Mouse (Mus musculus) stomach, embryonic 16.5 days (tissue): Measurements from ENCODE around the gene Mark4. TPM values are rescaled to one million over a fixed set of nuclear protein-coding genes. Genes with fewer than 3 reads are reported as not detected.

Experiments
- ATAC-seq: fragments of 200-750 bp; cut with Nextera tagmentation; 2 replicates; pipeline ENCODE4 v1.8.0; 2017; ENCODE audit warnings: moderate number of reproducible peaks, moderate TSS enrichment; ENCODE audit not compliant: insufficient read depth, low FRiP score
- H3K27ac ChIP-seq: fragments of 300-500 bp; sonication (generic); 2 replicates; pipeline ENCODE4 v1.5.1; 2014; ENCODE audit warnings: low read length
- H3K27me3 ChIP-seq: fragments of 300-500 bp; sonication (generic); 2 replicates; pipeline ENCODE4 v1.6.1; 2014; ENCODE audit warnings: low read length, control low read depth, mixed read lengths; ENCODE audit not compliant: control insufficient read depth, insufficient read depth
- H3K36me3 ChIP-seq: fragments of 300-500 bp; sonication (generic); 2 replicates; pipeline ENCODE4 v1.6.1; 2014; ENCODE audit warnings: low read length; ENCODE audit not compliant: control insufficient read depth, insufficient read depth
- H3K4me1 ChIP-seq: fragments of 300-500 bp; sonication (generic); 2 replicates; pipeline ENCODE4 v1.6.1; 2014; ENCODE audit warnings: low read length, control low read depth, mixed read lengths; ENCODE audit not compliant: control insufficient read depth, insufficient read depth
- H3K4me2 ChIP-seq: fragments of 300-500 bp; sonication (generic); 2 replicates; pipeline ENCODE4 v1.6.1; 2014; ENCODE audit warnings: low read depth, low read length, mixed read lengths
- H3K4me3 ChIP-seq: fragments of 300-500 bp; sonication (generic); replicated peaks from 2 replicates; pipeline ENCODE4 v1.5.1; 2014; ENCODE audit warnings: mild to moderate bottlenecking, low read length
- H3K9ac ChIP-seq: fragments of 300-500 bp; sonication (generic); 2 replicates; pipeline ENCODE4 v1.6.1; 2014; ENCODE audit warnings: low read length
- H3K9me3 ChIP-seq: fragments of 300-500 bp; sonication (generic); replicated peaks from 2 replicates; pipeline ENCODE4 v1.6.1; 2016; ENCODE audit warnings: low read length, control low read depth; ENCODE audit not compliant: control insufficient read depth
- WGBS: fragments of 180-500 bp; shearing (Covaris S2); extraction: QIAGEN DNeasy Blood & Tissue Kit; methylation state at CpG from one replicate; pipeline ENCODE4 v1.1.7; 2014; 5-methylcytosine and 5-hydroxymethylcytosine counted together
- polyA plus RNA-seq: library from polyadenylated mRNA; unstranded; fragments of >200 nt; fragmentation: Nextera tagmentation; extraction: Ambion mirVana; gene quantifications from 2 replicates; pipeline ENCODE4 v1.2.1, GENCODE M21; 2015

Gene Mark4
- polyA plus RNA-seq, 1 experiment from 2014 or later, result 5.9 TPM

- WGBS, result 89% methylated on average over 2 of the region's 2 CpGs
- Histone ChIP-seq H3K27me3 (no peaks in the 10 kb centered on the region), H3K36me3 (peaks cover 55% of the 10 kb centered on the region), H3K4me2 (no peak overlapping the region), H3K4me1 (no peaks in the 10 kb centered on the region), H3K9me3 (no peaks in the 10 kb centered on the region), H3K27ac (no peak overlapping the region), H3K9ac (no peak overlapping the region), H3K4me3 (no peak overlapping the region)
- no peak for ATAC-seq
These were observed 22.3 kb downstream of the Mark4 start for GRCm38 (mm10) chr7:19436276-19436675.

DNA sequence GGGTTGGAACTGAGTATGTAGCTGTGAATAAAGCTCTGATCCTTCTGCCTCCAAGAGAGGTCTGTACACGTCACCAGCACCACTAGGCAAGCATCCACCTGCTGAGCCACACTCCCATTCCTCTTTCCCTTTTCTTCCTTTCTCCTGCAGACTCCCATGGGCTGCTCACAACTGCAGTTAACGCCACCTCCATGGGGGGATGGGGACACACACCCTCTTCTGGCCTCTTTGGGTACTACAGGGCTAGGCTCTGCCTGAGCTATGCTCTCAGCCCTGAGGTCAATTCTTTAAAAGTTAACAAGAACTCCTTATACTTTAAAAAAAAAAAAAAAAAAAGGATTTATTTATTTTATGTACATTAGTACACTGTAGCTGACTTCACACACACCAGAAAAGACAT is 26.1 kb downstream of the Mark4 start:
- H3K4me1 ChIP-seq, result no peaks in the 10 kb centered on the region
- H3K9ac ChIP-seq, result no peak overlapping the region
- no peaks in the 10 kb centered on the region for H3K9me3 ChIP-seq
- WGBS, result 100% methylated on average over 2 of the region's 2 CpGs
- no peak overlapping the region for H3K27ac ChIP-seq
- peaks cover 65% of the 10 kb centered on the region for H3K36me3 ChIP-seq
- no peak overlapping the region for H3K4me3 ChIP-seq
- H3K27me3 ChIP-seq, result no peaks in the 10 kb centered on the region
- H3K4me2 ChIP-seq, result no peak overlapping the region
- no peak for ATAC-seq

GRCm38 (mm10) chr7:19430402-19430801 is 28.2 kb downstream of the Mark4 start:
- no peak for ATAC-seq
- WGBS, result 77% methylated on average over 6 of the region's 6 CpGs
- no peaks in the 10 kb centered on the region for H3K4me1 ChIP-seq

GRCm38 (mm10) chr7:19429726-19430125 is 28.9 kb downstream of the Mark4 start:
- ATAC-seq, result no peak
- H3K4me3 ChIP-seq, result no peak overlapping the region
- no peak overlapping the region for H3K4me2 ChIP-seq
- no peaks in the 10 kb centered on the region for H3K9me3 ChIP-seq
- H3K4me1 ChIP-seq, result no peaks in the 10 kb centered on the region
- no peak overlapping the region for H3K27ac ChIP-seq
- no peaks in the 10 kb centered on the region for H3K27me3 ChIP-seq
- WGBS, result 76% methylated on average over 8 of the region's 8 CpGs
- H3K36me3 ChIP-seq, result peaks cover 45% of the 10 kb centered on the region
- H3K9ac ChIP-seq, result no peak overlapping the region

More at GRCm38 (mm10) chr7:19430402-19430801, 28.2 kb downstream of the Mark4 start:
- H3K27me3 ChIP-seq, result no peaks in the 10 kb centered on the region
- no peak overlapping the region for H3K4me2 ChIP-seq
- H3K9me3 ChIP-seq, result no peaks in the 10 kb centered on the region
- H3K4me3 ChIP-seq, result no peak overlapping the region
- H3K27ac ChIP-seq, result no peak overlapping the region
- H3K9ac ChIP-seq, result no peak overlapping the region
- H3K36me3 ChIP-seq, result peaks cover 48% of the 10 kb centered on the region

- no peak overlapping the region for H3K9ac ChIP-seq
- no peak for ATAC-seq
- no peaks in the 10 kb centered on the region for H3K4me1 ChIP-seq
- no peak overlapping the region for H3K27ac ChIP-seq
- 78% methylated on average over 15 of the region's 15 CpGs for WGBS
- H3K36me3 ChIP-seq, result peaks cover 36% of the 10 kb centered on the region
- no peaks in the 10 kb centered on the region for H3K9me3 ChIP-seq
- H3K4me2 ChIP-seq, result no peak overlapping the region
- H3K4me3 ChIP-seq, result no peak overlapping the region
- no peaks in the 10 kb centered on the region for H3K27me3 ChIP-seq
These were observed 30.5 kb downstream of the Mark4 start for GRCm38 (mm10) chr7:19427999-19428650.

DNA sequence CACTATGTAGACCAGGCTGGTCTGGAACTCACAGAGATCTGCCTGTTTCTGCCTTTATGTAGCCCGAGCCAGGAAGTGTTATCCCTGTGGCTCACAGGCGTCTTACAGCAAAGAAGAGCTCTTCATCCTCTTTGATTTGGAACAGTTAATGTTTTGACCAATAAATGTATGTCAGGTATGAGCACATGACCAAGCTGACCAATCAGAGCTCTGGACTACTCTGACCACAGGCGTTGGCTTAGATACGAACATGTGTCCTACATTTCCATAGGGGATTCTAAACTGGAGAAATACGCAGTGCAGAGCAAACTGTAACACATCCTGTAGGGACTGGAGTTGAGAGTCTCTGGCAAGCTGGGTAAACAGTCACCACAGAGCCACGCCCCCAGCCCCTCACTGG is 31.7 kb downstream of the Mark4 start:
- Histone ChIP-seq H3K27ac (no peak overlapping the region), H3K4me1 (no peaks in the 10 kb centered on the region), H3K4me3 (no peak overlapping the region), H3K27me3 (no peaks in the 10 kb centered on the region), H3K9me3 (no peaks in the 10 kb centered on the region), H3K36me3 (peaks cover 24% of the 10 kb centered on the region; the same call in 1 of the 2 replicates), H3K4me2 (no peak overlapping the region), H3K9ac (no peak overlapping the region)
- ATAC-seq, result no peak
- 86% methylated on average over 6 of the region's 6 CpGs for WGBS

DNA sequence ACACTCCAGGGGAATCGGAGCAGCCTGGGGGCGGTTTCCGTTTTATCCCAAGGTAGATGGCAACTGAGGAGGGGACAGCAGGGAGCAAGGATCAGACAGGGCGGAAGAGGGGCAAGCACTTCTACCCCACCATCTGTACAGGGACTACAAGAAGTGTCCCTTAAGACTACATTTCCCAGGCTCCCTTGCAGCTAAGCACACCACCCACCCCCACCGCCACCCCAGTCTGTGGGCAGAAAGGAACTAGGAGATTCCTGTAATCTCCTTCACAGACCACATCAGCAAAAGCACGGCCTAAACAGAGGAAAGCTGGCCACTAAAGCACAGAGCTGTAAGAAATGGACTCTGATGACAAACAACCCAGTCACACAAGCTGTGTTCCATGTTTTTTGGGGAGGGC is 32.3 kb downstream of the Mark4 start:
- H3K27me3 ChIP-seq, result 0 out of 2 replicates have a peak, but pooled peaks cover 3% of the 10 kb centered on the region
- H3K27ac ChIP-seq, result no peak overlapping the region
- H3K9ac ChIP-seq, result no peak overlapping the region
- H3K4me2 ChIP-seq, result no peak overlapping the region
- no peak for ATAC-seq
- peaks cover 19% of the 10 kb centered on the region; the same call in 1 of the 2 replicates for H3K36me3 ChIP-seq
- no peaks in the 10 kb centered on the region for H3K9me3 ChIP-seq
- no peaks in the 10 kb centered on the region for H3K4me1 ChIP-seq
- 77% methylated on average over 6 of the region's 6 CpGs for WGBS
- no peak overlapping the region for H3K4me3 ChIP-seq

DNA sequence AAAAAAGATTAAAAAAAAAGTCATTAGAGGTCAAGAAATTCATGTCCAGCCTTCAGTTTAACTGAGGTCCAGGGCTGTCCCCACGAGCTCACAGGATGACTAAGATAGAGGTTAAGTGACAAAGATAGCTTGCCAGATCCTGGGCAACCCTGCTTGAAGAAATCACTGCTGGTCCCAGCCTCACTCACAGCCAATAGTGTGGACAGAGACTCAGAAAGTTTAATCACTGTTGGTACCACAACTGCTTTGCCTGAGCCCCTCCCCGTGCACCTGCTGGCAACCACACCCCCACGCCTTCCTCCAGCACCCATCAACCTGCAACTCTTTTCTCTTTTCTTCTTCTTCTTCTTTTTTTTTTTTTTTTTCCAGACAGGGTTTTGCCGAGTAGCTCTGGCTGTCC is 34.6 kb downstream of the Mark4 start:
- 68% methylated on average over 4 of the region's 4 CpGs for WGBS
- peaks cover 11% of the 10 kb centered on the region; the same call in 1 of the 2 replicates for H3K36me3 ChIP-seq
- H3K4me3 ChIP-seq, result no peak overlapping the region
- H3K9me3 ChIP-seq, result no peaks in the 10 kb centered on the region
- no peak overlapping the region for H3K4me2 ChIP-seq
- H3K27ac ChIP-seq, result no peak overlapping the region
- H3K9ac ChIP-seq, result no peak overlapping the region
- no peak for ATAC-seq
- peaks cover 4% of the 10 kb centered on the region; the same call in 1 of the 2 replicates for H3K4me1 ChIP-seq
- H3K27me3 ChIP-seq, result peaks cover 22% of the 10 kb centered on the region

DNA sequence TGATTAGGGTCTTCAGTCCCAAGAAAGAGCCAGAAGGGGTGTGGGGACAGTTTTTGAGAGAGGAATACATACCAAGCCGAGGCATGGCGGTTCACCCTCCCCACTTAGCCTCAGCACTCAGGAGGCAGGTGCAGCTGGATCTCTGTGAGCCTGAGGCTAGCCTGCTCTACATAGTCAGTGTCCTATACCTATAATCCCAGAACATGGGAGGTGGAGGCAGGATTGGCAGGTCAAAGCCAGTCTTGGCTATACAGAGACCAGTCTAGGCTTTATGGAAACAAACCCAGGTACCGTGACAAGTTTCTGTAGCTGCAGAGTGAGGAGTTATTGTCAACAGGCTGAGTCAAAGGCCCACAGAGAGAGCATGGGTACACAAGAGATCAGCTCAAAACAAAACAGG is 35.5 kb downstream of the Mark4 start:
- H3K4me2 ChIP-seq, result no peak overlapping the region
- peaks cover 22% of the 10 kb centered on the region for H3K27me3 ChIP-seq
- H3K36me3 ChIP-seq, result peaks cover 5% of the 10 kb centered on the region; the same call in 1 of the 2 replicates
- WGBS, result 80% methylated on average over 3 of the region's 3 CpGs
- H3K9ac ChIP-seq, result no peak overlapping the region
- H3K9me3 ChIP-seq, result no peaks in the 10 kb centered on the region
- H3K4me1 ChIP-seq, result peaks cover 4% of the 10 kb centered on the region; the same call in 1 of the 2 replicates
- no peak for ATAC-seq
- no peak overlapping the region for H3K4me3 ChIP-seq
- no peak overlapping the region for H3K27ac ChIP-seq
